Mouse (Mus musculus) mature B cell (primary cell): ENCODE results near the gene Kbtbd4.

Source experiments
- in situ Hi-C: fragments of 300-500 bp; cut with MboI; formaldehyde crosslinking; loops from 2 replicates; pipeline ENCODE4 v1.14.3; 2019

Kbtbd4 gene

GRCm38 (mm10) chr2:90956053-90956452 is 51.5 kb downstream of the Kbtbd4 start:
- in situ Hi-C loops, result no loop called here

DNA sequence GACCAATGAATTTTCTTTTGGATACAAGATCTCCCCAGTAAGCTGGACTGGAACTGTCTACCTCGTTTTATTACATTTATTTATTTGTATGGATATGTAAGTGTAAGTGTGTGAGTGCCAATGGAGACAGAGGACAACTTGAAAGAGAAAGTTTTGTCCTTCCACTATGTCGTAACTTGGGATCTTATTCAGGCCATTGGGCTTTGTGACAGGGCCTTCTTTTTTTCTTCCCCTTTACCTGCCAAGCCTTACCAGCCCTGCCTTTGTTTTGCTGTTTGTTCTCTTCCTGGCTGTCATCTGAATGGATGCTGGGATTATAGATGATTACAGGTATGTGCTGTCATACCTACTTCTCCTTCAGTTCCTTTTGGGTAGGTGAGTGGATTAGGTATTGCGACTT is 54.3 kb downstream of the Kbtbd4 start:
- in situ Hi-C loops, result no loop called here

DNA sequence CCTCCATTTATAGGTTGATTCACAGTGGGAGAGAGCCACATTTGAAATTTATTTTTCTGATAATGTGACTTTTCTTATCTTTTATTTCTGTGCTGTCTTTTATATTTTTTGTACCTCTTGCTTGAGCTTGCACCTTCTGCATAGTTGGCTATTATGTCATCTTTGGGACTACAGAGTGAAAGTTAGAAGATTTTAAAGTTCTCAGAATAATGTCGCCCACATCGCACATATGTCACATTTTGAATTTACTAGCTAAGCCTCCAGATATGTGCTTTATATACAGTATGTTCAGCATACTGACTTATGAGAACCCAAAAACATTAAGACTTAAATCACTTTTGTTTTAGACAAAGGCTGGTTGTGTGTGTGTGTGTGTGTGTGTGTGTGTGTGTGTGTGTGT is 55.5 kb downstream of the Kbtbd4 start:
- in situ Hi-C loops, result no loop called here
